Mouse (Mus musculus) myocyte (in vitro differentiated cells): ENCODE measurements at regions not wholly inside any gene's neighbourhood (a gene's known extent, or its start where the extent isn't known, plus 50 kb on each side); places are given as distances from the start of the nearest gene placed in this dataset.

Experiments used
- H3K27me3 ChIP-seq: one replicate; pipeline ENCODE4 v1.6.1; 2011; ENCODE audit not compliant: control insufficient read depth, insufficient read depth, insufficient read length
- H3K36me3 ChIP-seq: one replicate; pipeline ENCODE4 v1.6.1; 2011; ENCODE audit not compliant: control insufficient read depth, insufficient read depth
- H3K4me2 ChIP-seq: one replicate; pipeline ENCODE4 v1.6.1; 2011; ENCODE audit warnings: low read depth, control low read depth
- H3K4me3 ChIP-seq: one replicate; pipeline ENCODE4 v1.5.1; 2011; ENCODE audit warnings: mild to moderate bottlenecking, control low read depth, moderate library complexity
- H3K79me2 ChIP-seq: one replicate; pipeline ENCODE4 v1.6.1; 2011; ENCODE audit not compliant: control insufficient read depth, insufficient read depth
- H3ac ChIP-seq: one replicate; pipeline ENCODE4 v1.6.1; 2011; ENCODE audit not compliant: control insufficient read depth, insufficient read length
- CEBPB ChIP-seq: IDR thresholded peaks from 2 replicates; pipeline ENCODE4 v1.6.1; 2011; ENCODE audit warnings: mild to moderate bottlenecking, moderate library complexity; ENCODE audit not compliant: poor library complexity, insufficient read depth, severe bottlenecking
- E2F4 ChIP-seq: IDR thresholded peaks from one replicate; pipeline ENCODE4 v1.6.1; 2011; ENCODE audit warnings: mild to moderate bottlenecking, control low read depth, moderate library complexity; ENCODE audit not compliant: insufficient read depth
- MAX ChIP-seq: IDR thresholded peaks from one replicate; pipeline ENCODE4 v1.6.1; 2011; ENCODE audit warnings: low read depth, mild to moderate bottlenecking, control low read depth
- MYOD1 ChIP-seq, 3 experiments: IDR thresholded peaks; one replicate each; pipeline ENCODE4 v1.6.1; 2011; ENCODE audit warnings: control low read depth in 2 of 3, low read depth in 2 of 3, mild to moderate bottlenecking in 2 of 3, moderate library complexity in 1 of 3; ENCODE audit not compliant: insufficient read length in 2 of 3, control insufficient read depth in 1 of 3
- MYOG ChIP-seq, 3 experiments: IDR thresholded peaks; one replicate each; pipeline ENCODE4 v1.6.1; 2011; ENCODE audit warnings: control low read depth in 2 of 3, low read depth in 2 of 3, mild to moderate bottlenecking in 2 of 3; ENCODE audit not compliant: insufficient read length in 2 of 3, control insufficient read depth in 1 of 3, insufficient read depth in 1 of 3
- POLR2A ChIP-seq: IDR thresholded peaks from one replicate; pipeline ENCODE4 v1.6.1; 2011; ENCODE audit warnings: low read depth, mild to moderate bottlenecking, control low read depth, moderate library complexity; ENCODE audit not compliant: insufficient read length
- POLR2AphosphoS2 ChIP-seq: IDR thresholded peaks from one replicate; pipeline ENCODE4 v1.6.1; 2011; ENCODE audit warnings: low read depth, control low read depth; ENCODE audit not compliant: insufficient read length
- REST ChIP-seq: IDR thresholded peaks from one replicate; pipeline ENCODE4 v1.6.1; 2011; ENCODE audit warnings: mild to moderate bottlenecking, control low read depth, moderate library complexity; ENCODE audit not compliant: insufficient read depth, insufficient read length
- SRF ChIP-seq: IDR thresholded peaks from one replicate; pipeline ENCODE4 v1.6.1; 2011; ENCODE audit warnings: low read depth; ENCODE audit not compliant: control insufficient read depth, insufficient read length
- TCF12 ChIP-seq: IDR thresholded peaks from one replicate; pipeline ENCODE4 v1.6.1; 2011; ENCODE audit warnings: mild to moderate bottlenecking, control low read depth; ENCODE audit not compliant: poor library complexity, insufficient read depth, severe bottlenecking
- TCF3 ChIP-seq: IDR thresholded peaks from one replicate; pipeline ENCODE4 v1.6.1; 2011; ENCODE audit warnings: low read depth, control low read depth; ENCODE audit not compliant: insufficient read length
- USF1 ChIP-seq: IDR thresholded peaks from one replicate; pipeline ENCODE4 v1.6.1; 2011; ENCODE audit warnings: low read depth, mild to moderate bottlenecking, control low read depth, moderate library complexity

DNA sequence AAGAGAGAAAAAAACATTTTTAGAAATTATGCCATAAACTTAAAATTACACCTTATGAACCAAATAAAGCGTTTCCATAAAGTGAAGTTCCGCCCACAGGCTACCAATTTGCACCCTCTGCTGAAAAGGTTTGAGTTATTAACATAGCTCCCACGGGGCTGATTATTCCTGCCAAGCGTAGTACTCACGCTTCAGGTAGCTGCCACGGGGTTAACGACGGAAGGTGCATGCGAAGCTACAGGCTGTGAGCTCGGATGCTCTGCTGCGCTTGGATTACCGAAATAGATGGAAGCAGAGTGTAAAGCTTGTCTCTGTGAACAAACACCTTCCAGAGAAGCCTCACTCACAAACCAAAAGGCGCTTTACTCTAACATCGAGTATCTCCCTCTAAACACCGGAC is 109.9 kb upstream of the Pard3b start:
- H3K79me2 ChIP-seq: no peaks in the 10 kb centered on the region
- H3K4me3 ChIP-seq: no peak overlapping the region
- H3K36me3 ChIP-seq: no peaks in the 10 kb centered on the region
- H3K4me2 ChIP-seq: no peak overlapping the region
- no peak overlapping the region for H3ac ChIP-seq
- TF ChIP-seq CEBPB (no peak), TCF3 (no peak), USF1 (no peak), TCF12 (no peak), MYOG (IDR thresholded peaks at IDR 0.05; ENCODE audit: control insufficient read depth in 1 of 3, insufficient read depth in 1 of 3, insufficient read length in 2 of 3, low read depth in 2 of 3) (no peak), E2F4 (no peak), MYOD1 (IDR thresholded peaks at IDR 0.05; ENCODE audit: control insufficient read depth in 1 of 3, insufficient read length in 2 of 3, low read depth in 2 of 3) (no peak), MAX (no peak), REST (no peak), POLR2AphosphoS2 (no peak), SRF (no peak), POLR2A (no peak)
- no peaks in the 10 kb centered on the region for H3K27me3 ChIP-seq

DNA sequence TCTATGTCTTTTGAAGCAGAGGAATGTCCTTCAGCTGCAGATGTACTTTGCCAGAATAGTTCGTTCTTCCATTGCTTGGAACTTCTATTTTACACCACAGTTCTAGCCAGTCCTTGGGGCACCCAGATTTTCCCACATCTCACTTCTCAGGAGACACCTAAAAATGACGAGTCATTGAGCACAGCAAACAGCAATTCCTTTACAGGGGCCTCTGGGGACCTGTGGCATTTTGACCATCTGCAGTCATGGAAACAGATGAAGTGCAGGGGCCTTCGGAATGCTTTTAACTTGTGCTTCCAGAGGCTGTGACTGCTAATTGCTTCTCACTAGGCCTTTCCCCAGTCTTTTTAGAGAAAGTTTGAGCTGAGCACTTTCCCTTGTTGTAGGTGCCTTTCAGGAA is 108.5 kb upstream of the Pard3b start:
- Histone ChIP-seq H3K4me3 (no peak overlapping the region), H3K4me2 (no peak overlapping the region), H3ac (no peak overlapping the region), H3K79me2 (no peaks in the 10 kb centered on the region), H3K27me3 (no peaks in the 10 kb centered on the region), H3K36me3 (no peaks in the 10 kb centered on the region)
- TF ChIP-seq TCF3 (no peak), CEBPB (no peak), MYOD1 (IDR thresholded peaks at IDR 0.05; ENCODE audit: control insufficient read depth in 1 of 3, insufficient read length in 2 of 3, low read depth in 2 of 3) (no peak), MYOG (IDR thresholded peaks at IDR 0.05; ENCODE audit: control insufficient read depth in 1 of 3, insufficient read depth in 1 of 3, insufficient read length in 2 of 3, low read depth in 2 of 3) (no peak), USF1 (no peak), POLR2AphosphoS2 (no peak), MAX (no peak), SRF (no peak), TCF12 (no peak), REST (no peak), POLR2A (no peak), E2F4 (no peak)

DNA sequence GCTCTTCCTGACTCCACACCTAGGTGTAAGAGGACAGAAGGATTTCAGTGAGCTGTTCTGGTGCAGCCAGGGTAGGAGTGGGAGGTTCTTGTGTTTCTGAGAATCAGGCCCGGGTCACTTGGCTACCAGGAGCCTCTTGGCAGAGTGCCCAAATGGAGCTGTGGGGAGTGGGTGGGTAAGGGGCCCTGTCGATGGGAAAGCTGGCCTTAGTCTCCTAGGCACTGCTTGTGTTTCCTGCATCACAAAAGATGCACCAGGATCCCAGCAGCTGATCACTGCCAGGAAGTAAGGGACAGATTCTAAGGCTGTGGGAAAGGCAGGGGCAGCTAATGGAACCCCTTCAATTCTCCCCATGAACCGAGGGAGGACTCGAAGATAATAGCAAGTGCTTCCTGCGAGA is 107.1 kb upstream of the Pard3b start:
- no peak for TF ChIP-seq POLR2A
- TF ChIP-seq E2F4: no peak
- no peak for TF ChIP-seq TCF12
- TF ChIP-seq SRF: no peak
- no peak for TF ChIP-seq REST
- no peak for TF ChIP-seq MYOG (IDR thresholded peaks at IDR 0.05; ENCODE audit: control insufficient read depth in 1 of 3, insufficient read depth in 1 of 3, insufficient read length in 2 of 3, low read depth in 2 of 3)
- no peak for TF ChIP-seq POLR2AphosphoS2
- H3K36me3 ChIP-seq: no peaks in the 10 kb centered on the region
- H3K4me3 ChIP-seq: no peak overlapping the region
- no peak overlapping the region for H3ac ChIP-seq
- no peaks in the 10 kb centered on the region for H3K79me2 ChIP-seq
- H3K4me2 ChIP-seq: no peak overlapping the region
- no peaks in the 10 kb centered on the region for H3K27me3 ChIP-seq

DNA sequence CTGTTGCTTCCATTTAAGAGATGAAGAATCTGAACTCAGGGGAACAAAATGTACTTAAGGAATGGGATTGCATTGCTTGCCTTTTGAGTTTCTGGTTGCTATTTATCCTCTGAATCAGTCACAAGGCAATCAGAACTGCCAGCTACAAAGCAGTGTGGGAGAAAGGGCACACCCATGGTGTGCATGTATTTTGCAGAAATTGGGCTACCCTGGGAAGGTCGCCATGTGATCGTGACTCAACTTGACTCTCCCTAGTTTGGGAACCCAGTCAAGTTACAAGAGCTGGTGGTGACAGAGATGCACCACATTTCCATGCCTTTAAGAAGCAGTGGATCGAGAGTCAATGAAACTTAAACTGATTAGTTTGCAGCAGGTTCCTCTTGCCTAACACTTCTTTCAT is 98.5 kb upstream of the Pard3b start:
- H3K4me3 ChIP-seq: no peak overlapping the region
- H3K79me2 ChIP-seq: no peaks in the 10 kb centered on the region
- H3K27me3 ChIP-seq: no peaks in the 10 kb centered on the region
- no peaks in the 10 kb centered on the region for H3K36me3 ChIP-seq
- TF ChIP-seq POLR2A: no peak
- no peak for TF ChIP-seq E2F4
- TF ChIP-seq MAX: no peak
- no peak for TF ChIP-seq MYOG (IDR thresholded peaks at IDR 0.05; ENCODE audit: control insufficient read depth in 1 of 3, insufficient read depth in 1 of 3, insufficient read length in 2 of 3, low read depth in 2 of 3)
- no peak for TF ChIP-seq REST
- H3K4me2 ChIP-seq: peak overlapping the region; percentile 3
- H3ac ChIP-seq: no peak overlapping the region

DNA sequence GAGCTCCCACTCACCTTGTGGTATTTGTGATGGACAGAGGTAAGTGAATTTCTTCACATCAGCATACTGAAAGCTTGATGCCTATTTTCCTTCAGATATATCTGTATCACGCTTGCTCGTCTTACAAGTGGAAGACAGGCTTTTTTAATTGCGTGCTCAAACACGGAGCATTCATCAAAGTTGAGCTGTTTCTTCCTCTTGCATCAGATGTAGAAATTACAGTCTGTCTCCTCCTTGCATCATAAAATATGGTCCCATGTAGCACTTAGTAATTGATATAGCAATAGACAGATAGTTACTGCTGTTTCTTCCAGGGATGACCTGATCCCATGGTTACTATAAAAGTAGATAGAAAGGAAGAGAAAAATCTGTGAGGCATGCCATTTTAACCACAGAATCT is 97.5 kb upstream of the Pard3b start:
- Histone ChIP-seq H3K79me2 (no peaks in the 10 kb centered on the region), H3K4me3 (no peak overlapping the region), H3K27me3 (no peaks in the 10 kb centered on the region), H3K4me2 (peak overlapping the region; percentile 3), H3ac (no peak overlapping the region), H3K36me3 (no peaks in the 10 kb centered on the region)
- TF ChIP-seq TCF3 (no peak), CEBPB (peak; percentile 94), SRF (no peak), POLR2AphosphoS2 (no peak)
